Mouse (Mus musculus) thymus, adult 2 months (tissue): ENCODE measurements around the gene Kcnk1. TPM values are rescaled to one million over a fixed set of nuclear protein-coding genes. Genes with fewer than 3 reads are reported as not detected.

Source experiments
- DNase-seq: peaks from one replicate; pipeline ENCODE4 v3.0.0; 2021
- H3K27ac ChIP-seq: fragments of 200-500 bp; 2 replicates; pipeline ENCODE4 v1.5.1; 2012; ENCODE audit warnings: low read length, control low read depth; ENCODE audit not compliant: control insufficient read depth, insufficient read depth
- H3K27me3 ChIP-seq: fragments of 200-500 bp; 2 replicates; pipeline ENCODE4 v1.6.1; 2012; ENCODE audit warnings: mild to moderate bottlenecking, low read length, moderate library complexity, mixed read lengths; ENCODE audit not compliant: control insufficient read depth, insufficient read depth
- H3K36me3 ChIP-seq: fragments of 200-500 bp; 2 replicates; pipeline ENCODE4 v1.6.1; 2012; ENCODE audit warnings: mild to moderate bottlenecking, low read length, moderate library complexity; ENCODE audit not compliant: control insufficient read depth, insufficient read depth
- H3K4me1 ChIP-seq: fragments of 200-500 bp; replicated peaks from 2 replicates; pipeline ENCODE4 v1.6.1; 2012; ENCODE audit warnings: low read length; ENCODE audit not compliant: control insufficient read depth, insufficient read depth
- H3K4me3 ChIP-seq: fragments of 200-500 bp; 2 replicates; pipeline ENCODE4 v1.5.1; 2012; ENCODE audit warnings: mild to moderate bottlenecking, low read length, control low read depth, moderate library complexity; ENCODE audit not compliant: control insufficient read depth, insufficient read depth
- CTCF ChIP-seq: fragments of 200-500 bp; IDR thresholded peaks from 2 replicates; pipeline ENCODE4 v1.5.1; 2012; ENCODE audit warnings: mild to moderate bottlenecking, control low read depth, low read length, moderate library complexity, borderline replicate concordance; ENCODE audit not compliant: control insufficient read depth, poor library complexity, insufficient read depth; ENCODE audit errors: extremely low read depth
- POLR2A ChIP-seq: fragments of 200-500 bp; IDR thresholded peaks from 2 replicates; pipeline ENCODE4 v1.6.1; 2012; ENCODE audit warnings: mild to moderate bottlenecking, low read length, control low read depth, moderate library complexity; ENCODE audit not compliant: control insufficient read depth, poor library complexity, insufficient read depth; ENCODE audit errors: extremely low read depth
- WGBS: fragments of 180-500 bp; shearing (Covaris S2); methylation state at CpG from one replicate; pipeline ENCODE4 v1.1.7; 2018; 5-methylcytosine and 5-hydroxymethylcytosine counted together
- polyA plus RNA-seq: library from polyadenylated mRNA; depleted of rRNA; stranded (reverse); fragments of >200 nt; gene quantifications from 2 replicates; pipeline ENCODE4 v1.2.3, GENCODE M21; 2012

Gene Kcnk1
- polyA plus RNA-seq, 1 experiment: 1.6 TPM

GRCm38 (mm10) chr8:126035046-126035445 lies 40.1 kb downstream of the Kcnk1 start:
- no peaks in the 10 kb centered on the region for H3K27me3 ChIP-seq
- H3K27ac ChIP-seq: no peak overlapping the region
- 89% methylated on average over 4 of the region's 4 CpGs for WGBS
- H3K36me3 ChIP-seq: no peaks in the 10 kb centered on the region
- H3K4me1 ChIP-seq: no peaks in the 10 kb centered on the region
- TF ChIP-seq CTCF (no peak), POLR2A (no peak)
- DNase-seq: no peak
- no peak overlapping the region for H3K4me3 ChIP-seq

- no peak for DNase-seq
- H3K36me3 ChIP-seq: no peaks in the 10 kb centered on the region
- TF ChIP-seq POLR2A: no peak
- no peak for TF ChIP-seq CTCF
- 87% methylated on average over 5 of the region's 5 CpGs for WGBS
- H3K27me3 ChIP-seq: no peaks in the 10 kb centered on the region
- no peaks in the 10 kb centered on the region for H3K4me1 ChIP-seq
- no peak overlapping the region for H3K27ac ChIP-seq
- no peak overlapping the region for H3K4me3 ChIP-seq
These were observed 41.4 kb downstream of the Kcnk1 start for GRCm38 (mm10) chr8:126036340-126036739.

GRCm38 (mm10) chr8:126045751-126046150 lies 50.8 kb downstream of the Kcnk1 start:
- 94% methylated on average over 4 of the region's 4 CpGs for WGBS
- Histone ChIP-seq H3K4me1 (no peaks in the 10 kb centered on the region), H3K27ac (no peak overlapping the region), H3K4me3 (no peak overlapping the region), H3K36me3 (no peaks in the 10 kb centered on the region), H3K27me3 (no peaks in the 10 kb centered on the region)
- TF ChIP-seq POLR2A (no peak), CTCF (no peak)
- DNase-seq: no peak

GRCm38 (mm10) chr8:126053911-126054310 lies 58.9 kb downstream of the Kcnk1 start:
- TF ChIP-seq POLR2A: no peak
- no peak for TF ChIP-seq CTCF
- 86% methylated on average over 4 of the region's 4 CpGs for WGBS

GRCm38 (mm10) chr8:126058876-126059275 lies 63.9 kb downstream of the Kcnk1 start:
- Histone ChIP-seq H3K4me3 (no peak overlapping the region), H3K4me1 (no peaks in the 10 kb centered on the region), H3K27ac (no peak overlapping the region), H3K36me3 (no peaks in the 10 kb centered on the region), H3K27me3 (no peaks in the 10 kb centered on the region)
- WGBS: 90% methylated on average over 4 of the region's 4 CpGs
- DNase-seq: no peak
- TF ChIP-seq CTCF (no peak), POLR2A (no peak)

More at GRCm38 (mm10) chr8:126053911-126054310, 58.9 kb downstream of the Kcnk1 start:
- H3K4me3 ChIP-seq: no peak overlapping the region
- H3K36me3 ChIP-seq: no peaks in the 10 kb centered on the region
- no peak overlapping the region for H3K27ac ChIP-seq
- DNase-seq: no peak
- no peaks in the 10 kb centered on the region for H3K4me1 ChIP-seq
- H3K27me3 ChIP-seq: no peaks in the 10 kb centered on the region

- WGBS: 80% methylated on average over 10 of the region's 10 CpGs
- H3K4me3 ChIP-seq: no peak overlapping the region
These were observed 67.9 kb downstream of the Kcnk1 start for GRCm38 (mm10) chr8:126062844-126063243.

GRCm38 (mm10) chr8:126063832-126064409 lies 69.0 kb downstream of the Kcnk1 start:
- DNase-seq: no peak
- Histone ChIP-seq H3K36me3 (no peaks in the 10 kb centered on the region), H3K4me1 (no peaks in the 10 kb centered on the region), H3K4me3 (no peak overlapping the region), H3K27ac (no peak overlapping the region), H3K27me3 (no peaks in the 10 kb centered on the region)
- WGBS: 89% methylated on average over 9 of the region's 9 CpGs
- TF ChIP-seq CTCF (no peak), POLR2A (no peak)

More at GRCm38 (mm10) chr8:126062844-126063243, 67.9 kb downstream of the Kcnk1 start:
- Histone ChIP-seq H3K27ac (no peak overlapping the region), H3K4me1 (no peaks in the 10 kb centered on the region), H3K27me3 (no peaks in the 10 kb centered on the region), H3K36me3 (no peaks in the 10 kb centered on the region)
- TF ChIP-seq CTCF (no peak), POLR2A (no peak)
- DNase-seq: no peak
